In genomic region chr2:52220074-52220473, GRCm38 (mm10) we compare ENCODE assay signal across 8 mouse cellular contexts.
DNase-seq lines count a peak whose midpoint lies in the region; ATAC-seq lines count a peak whose summit lies in the region.
"Had no signal": no experiment of that assay in that cellular context is flagged by ENCODE, and none has a peak within 500 bp of the region (broad histone marks: within the 10 kb centered on the region; RNA-seq: fewer than 3 reads in every experiment).

No protein-coding gene starts in this region.

- no peak overlapping the region for H3K4me2 ChIP-seq in liver, embryonic 12.5 days
- H3K4me2 ChIP-seq: heart, embryonic 13.5 days had no signal

- no peak overlapping the region for H3K4me3 ChIP-seq in liver, embryonic 12.5 days
- H3K4me3 ChIP-seq: heart, embryonic 13.5 days had no signal

- WGBS in liver, embryonic 12.5 days (ENCODE audit: insufficient replicate concordance) = 40% methylated on average over 8 of the region's 8 CpGs

- H3K4me1 ChIP-seq in liver, embryonic 12.5 days = no peaks in the 10 kb centered on the region
- H3K4me1 ChIP-seq: heart, embryonic 13.5 days had no signal

- no peak overlapping the region for H3K9ac ChIP-seq in liver, embryonic 12.5 days
- H3K9ac ChIP-seq: heart, embryonic 13.5 days had no signal

- H3K9me3 ChIP-seq in liver, embryonic 12.5 days (replicated peaks) = no peaks in the 10 kb centered on the region
- H3K9me3 ChIP-seq: heart, embryonic 13.5 days had no signal

- no peak overlapping the region for H3K27ac ChIP-seq in liver, embryonic 12.5 days
- H3K27ac ChIP-seq: heart, embryonic 13.5 days had no signal

- ATAC-seq in liver, embryonic 12.5 days = no peak

- DNase-seq in liver = peak; percentile 14
- DNase-seq in Muller cell, postnatal 12 days (ENCODE audit: inconsistent ontology term) = peak; percentile 28
- DNase-seq in cerebellum, postnatal 10 days = peak; percentile 77 to 85
- DNase-seq in hindlimb bud, embryonic 11.5 days (ENCODE audit: extremely low spot score, low read depth, low spot score) = peak; percentile 35
- DNase-seq in skeletal muscle tissue, adult 2 months (ENCODE audit: low read depth, low spot score) = peak; percentile 31
- no peak for DNase-seq in urinary bladder, postnatal 10 days (ENCODE audit: low spot score)

- H3K36me3 ChIP-seq in liver, embryonic 12.5 days = no peaks in the 10 kb centered on the region
- H3K36me3 ChIP-seq: heart, embryonic 13.5 days had no signal

- H3K27me3 ChIP-seq in liver, embryonic 12.5 days (replicated peaks) = no peaks in the 10 kb centered on the region
- H3K27me3 ChIP-seq: heart, embryonic 13.5 days had no signal
